Comparison of ENCODE assay signal across 15 mouse cellular contexts in genomic region chr2:72021440-72021839, GRCm38 (mm10). TPM values are rescaled to one million over a fixed set of nuclear protein-coding genes. Genes with fewer than 3 reads are reported as not detected.
DNase-seq lines count a peak whose midpoint lies in the region; ATAC-seq and TF ChIP-seq lines count a peak whose summit lies in the region.
"Had no signal": no experiment of that assay in that cellular context is flagged by ENCODE, and none has a peak within 500 bp of the region (broad histone marks: within the 10 kb centered on the region; RNA-seq: fewer than 3 reads in every experiment).

No protein-coding gene starts in this region.

- no peaks in the 10 kb centered on the region for H3K9me3 ChIP-seq in heart, embryonic 12.5 days (replicated peaks)
- H3K9me3 ChIP-seq: forebrain, embryonic 10.5 days; forebrain, embryonic 13.5 days; heart, embryonic 13.5 days had no signal

- H3K4me2 ChIP-seq in heart, embryonic 12.5 days: no peak overlapping the region
- H3K4me2 ChIP-seq: forebrain, embryonic 13.5 days; heart, embryonic 13.5 days; hindbrain, embryonic 14.5 days had no signal

- H3K4me1 ChIP-seq in heart, embryonic 12.5 days (replicated peaks): no peaks in the 10 kb centered on the region
- no peaks in the 10 kb centered on the region; the same call in none of the 2 replicates for H3K4me1 ChIP-seq in testis, adult 2 months (ENCODE audit: control insufficient read depth, insufficient read depth, low read length)
- H3K4me1 ChIP-seq: forebrain, embryonic 10.5 days; heart, embryonic 13.5 days had no signal

- H3K36me3 ChIP-seq in heart, embryonic 12.5 days: no peaks in the 10 kb centered on the region
- H3K36me3 ChIP-seq in testis, adult 2 months (ENCODE audit: control insufficient read depth, insufficient read depth, low read length): no peaks in the 10 kb centered on the region
- H3K36me3 ChIP-seq: forebrain, embryonic 10.5 days; heart, embryonic 13.5 days had no signal

- no peak for TF ChIP-seq POLR2A in testis, adult 2 months (IDR thresholded peaks at IDR 0.05; ENCODE audit: control insufficient read depth, low read depth, low read length)

- H3K27ac ChIP-seq in heart, embryonic 12.5 days (ENCODE audit: poor library complexity, severe bottlenecking): no peak overlapping the region
- H3K27ac ChIP-seq in testis, adult 2 months (ENCODE audit: control insufficient read depth, insufficient read depth, low read depth, low read length): no peak overlapping the region
- H3K27ac ChIP-seq: forebrain, embryonic 10.5 days; forebrain, embryonic 13.5 days; heart, embryonic 13.5 days; hindbrain, embryonic 14.5 days; hindbrain, postnatal 0 days had no signal

- WGBS in heart, embryonic 12.5 days: 87% methylated on average over 5 of the region's 5 CpGs

- no peak for ATAC-seq in heart, embryonic 12.5 days (ENCODE audit: insufficient number of reproducible peaks, low FRiP score)
- ATAC-seq: activated CD4-positive, CD25-positive, alpha-beta regulatory T cell, adult 4 months; inflammation-experienced regulatory T-cells, adult 6 months; intestine, embryonic 16.5 days had no signal

- DNase-seq in cerebellum, adult 9-10 months: peak; percentile 75
- DNase-seq in cerebellum, adult 11-12 months: no peak
- peak; percentile 33 for DNase-seq in heart, adult 11 months
- DNase-seq in testis, postnatal 10 days (ENCODE audit: low spot score): no peak
- DNase-seq: kidney, adult 18-20 months had no signal

- no peak overlapping the region for H3K9ac ChIP-seq in heart, embryonic 12.5 days
- H3K9ac ChIP-seq: forebrain, embryonic 13.5 days; heart, embryonic 13.5 days; hindbrain, embryonic 14.5 days had no signal

- no peaks in the 10 kb centered on the region for H3K27me3 ChIP-seq in heart, embryonic 12.5 days (replicated peaks)
- no peaks in the 10 kb centered on the region for H3K27me3 ChIP-seq in testis, adult 2 months (ENCODE audit: control insufficient read depth, insufficient read depth, low read length)
- H3K27me3 ChIP-seq: forebrain, embryonic 13.5 days; heart, embryonic 13.5 days had no signal

- TF ChIP-seq CTCF in testis, adult 2 months (IDR thresholded peaks at IDR 0.05; ENCODE audit: control insufficient read depth, insufficient read depth, insufficient replicate concordance, low read depth, low read length): no peak

- H3K4me3 ChIP-seq in heart, embryonic 12.5 days: no peak overlapping the region
- H3K4me3 ChIP-seq in testis, adult 2 months (ENCODE audit: control insufficient read depth, low read depth, low read length): peak overlapping the region; percentile 81; the same call in 1 of the 2 replicates
- H3K4me3 ChIP-seq: forebrain, embryonic 10.5 days; forebrain, embryonic 13.5 days; heart, embryonic 13.5 days had no signal

RNA-seq across cellular contexts. Expression of gene Rapgef4, which starts 40.4 kb away (rescaled TPM):
- 5.2 and 5.3 TPM in 2 replicates for polyA plus RNA-seq in heart, embryonic 12.5 days (2016; fragmentation: Nextera tagmentation; extraction: Ambion mirVana)
- 4.0 and 8.1 TPM in 2 replicates for polyA plus RNA-seq in testis, adult 2 months (2012; rRNA removed)

Comparison
In these comparisons a context has a peak if more than half of its experiments do, and no peak if none do; other contexts are left out.
1. DNase-seq: peak in cerebellum, adult 9-10 months (single experiment) and heart, adult 11 months (single experiment); none in cerebellum, adult 11-12 months (single experiment) and testis, postnatal 10 days (single experiment).